Mouse (Mus musculus) cerebellum, postnatal 25 days (tissue): ENCODE results near the gene Tchp.

ENCODE experiments used
- DNase-seq, 2 experiments: peaks; one replicate each; pipeline ENCODE4 v3.0.0; 2021; ENCODE audit warnings: mixed read lengths in 2 of 2

The Tchp gene

GRCm38 (mm10) chr5:114698044-114698746, 9.4 kb upstream of the Tchp start:
- peak; percentile 94 to 95 for DNase-seq

DNA sequence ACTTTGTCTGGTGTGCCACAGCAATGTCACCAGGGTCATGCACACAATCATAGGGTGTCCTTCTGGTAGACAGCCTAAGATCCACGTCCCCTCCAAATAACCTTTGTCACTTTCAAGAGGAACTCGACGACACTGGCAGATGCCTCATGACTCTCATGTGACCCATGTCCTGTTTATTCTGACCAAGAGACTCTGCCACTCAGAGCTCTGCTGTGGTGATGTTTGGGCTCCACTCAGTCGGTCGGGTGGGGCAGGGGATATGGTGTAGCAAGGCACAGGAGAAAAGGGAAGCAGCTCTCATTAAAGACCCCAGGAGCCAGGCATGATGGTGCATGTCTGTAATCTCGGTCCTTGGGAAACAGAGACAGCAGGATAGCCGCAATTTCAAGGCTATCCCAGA, 8.5 kb upstream of the Tchp start:
- DNase-seq = no peak

DNA sequence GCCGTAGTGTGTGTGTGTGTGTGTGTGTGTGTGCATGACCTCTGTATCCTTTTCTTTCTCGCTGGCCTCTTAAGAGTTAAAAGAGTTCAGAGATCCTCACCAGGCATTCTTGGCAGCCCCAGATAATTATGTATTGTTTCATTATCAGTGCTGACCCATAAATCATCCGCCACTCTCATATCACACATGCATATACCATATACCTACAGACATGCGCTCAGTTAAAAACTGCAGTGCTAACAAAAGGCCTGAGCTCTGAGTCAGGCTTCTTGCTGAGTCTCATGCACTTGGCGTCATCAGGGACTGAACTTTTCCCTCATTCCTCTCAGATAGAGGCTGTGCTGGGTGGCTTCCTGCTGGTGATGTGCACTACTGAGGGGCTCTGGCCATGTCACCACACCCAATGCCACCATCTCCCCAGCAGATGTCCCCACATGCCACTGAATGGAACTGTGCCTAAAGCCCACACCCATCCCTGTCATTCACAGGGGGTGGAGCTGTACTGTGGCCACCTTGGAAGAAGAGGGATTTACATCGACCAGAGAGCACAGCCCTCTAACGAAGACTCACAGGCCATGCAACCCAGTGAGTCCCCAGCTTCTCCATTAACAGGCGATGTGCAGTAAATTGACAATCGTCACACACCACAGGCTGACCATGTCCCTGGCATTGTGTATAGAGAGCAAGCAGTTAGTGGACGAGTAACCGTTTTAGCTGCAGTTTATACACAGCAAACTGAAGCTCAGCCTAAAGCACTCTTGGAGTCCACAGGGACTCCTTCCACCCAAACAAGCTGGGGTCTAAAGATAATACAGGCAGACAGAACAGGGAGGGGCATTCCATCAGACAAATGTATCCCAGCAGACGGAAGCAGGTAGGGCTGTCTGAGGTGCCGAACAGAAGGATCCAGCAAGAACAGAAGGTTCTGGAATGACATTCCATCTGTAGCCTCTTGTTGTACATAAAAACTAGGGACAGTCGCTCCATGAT, 4.9 kb upstream of the Tchp start:
- peak; percentile 29 to 62 for DNase-seq

- DNase-seq = peak; percentile 64 to 75
Measured at GRCm38 (mm10) chr5:114708491-114708890, 931 bp downstream of the Tchp start.

DNA sequence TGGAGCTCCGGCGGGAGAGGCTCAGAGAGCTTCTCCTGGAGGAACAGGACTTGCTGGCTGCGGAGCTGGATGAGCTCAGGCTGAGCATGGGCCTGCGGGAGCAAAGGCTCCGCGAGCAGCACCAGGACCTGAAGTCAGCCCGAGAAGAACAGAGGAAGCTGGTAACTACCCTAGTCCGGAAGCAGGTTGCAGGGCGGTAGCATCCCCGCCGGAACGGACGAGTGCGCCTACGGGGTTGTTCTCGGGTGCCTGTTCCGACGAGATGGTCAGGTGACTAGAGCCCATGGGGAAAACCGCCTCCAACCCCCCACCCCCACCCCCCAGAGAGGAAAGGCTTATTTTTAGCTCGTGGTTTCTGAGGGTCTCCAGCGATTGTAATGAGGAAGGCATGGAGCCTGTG, 1.8 kb downstream of the Tchp start:
- no peak for DNase-seq

DNA sequence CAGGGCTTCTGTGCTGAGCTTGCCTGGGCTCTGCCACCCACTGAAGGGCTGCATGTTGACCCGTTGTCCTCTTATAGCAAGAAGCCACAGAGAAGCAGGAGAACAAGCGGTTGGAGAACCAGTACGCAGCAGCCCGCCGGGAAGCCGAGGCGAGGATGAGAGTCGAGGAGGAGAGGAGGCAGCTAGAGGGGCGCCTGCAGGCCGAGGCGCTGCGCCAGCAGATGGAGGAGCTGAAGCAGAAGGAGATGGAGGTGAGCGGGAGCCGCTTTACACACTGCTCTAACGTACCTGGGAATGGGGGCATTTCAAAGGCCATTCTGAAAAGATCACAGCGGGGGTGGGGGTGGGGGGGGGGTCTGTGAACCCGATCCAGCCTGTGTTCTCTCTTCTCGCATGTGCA, 7.0 kb downstream of the Tchp start:
- peak in 1 of 2 experiments; percentile 27 for DNase-seq

GRCm38 (mm10) chr5:114717292-114717691, 9.7 kb downstream of the Tchp start:
- DNase-seq = peak in 1 of 2 experiments; percentile 29

DNA sequence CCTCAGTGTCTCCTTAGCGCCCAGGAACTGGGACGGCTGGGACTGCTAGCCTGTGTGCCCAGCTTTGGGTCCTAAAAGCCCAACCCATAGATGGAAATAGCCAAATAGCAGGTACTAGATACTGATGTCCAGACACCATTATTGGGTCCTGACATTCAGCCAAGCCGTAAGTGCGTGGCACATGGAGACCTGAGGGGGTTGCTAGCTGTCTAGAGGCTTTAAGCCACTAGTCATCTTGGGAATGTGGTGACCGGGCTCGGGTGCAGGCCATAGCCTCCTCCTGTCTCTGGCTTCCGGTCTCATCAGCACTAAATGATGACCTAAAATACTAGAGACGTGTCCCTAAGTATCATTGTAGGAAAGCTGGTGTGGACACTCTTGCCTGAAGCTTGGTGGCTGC, 10.4 kb downstream of the Tchp start:
- no peak for DNase-seq

- peak; percentile 92 to 94 for DNase-seq
Measured at GRCm38 (mm10) chr5:114718483-114718882, 10.9 kb downstream of the Tchp start.

- peak; percentile 57 to 81 for DNase-seq
Measured at GRCm38 (mm10) chr5:114719003-114719927, 11.7 kb downstream of the Tchp start.

- DNase-seq = peak; percentile 46 to 58
Measured at GRCm38 (mm10) chr5:114719928-114720270, 12.3 kb downstream of the Tchp start.

DNA sequence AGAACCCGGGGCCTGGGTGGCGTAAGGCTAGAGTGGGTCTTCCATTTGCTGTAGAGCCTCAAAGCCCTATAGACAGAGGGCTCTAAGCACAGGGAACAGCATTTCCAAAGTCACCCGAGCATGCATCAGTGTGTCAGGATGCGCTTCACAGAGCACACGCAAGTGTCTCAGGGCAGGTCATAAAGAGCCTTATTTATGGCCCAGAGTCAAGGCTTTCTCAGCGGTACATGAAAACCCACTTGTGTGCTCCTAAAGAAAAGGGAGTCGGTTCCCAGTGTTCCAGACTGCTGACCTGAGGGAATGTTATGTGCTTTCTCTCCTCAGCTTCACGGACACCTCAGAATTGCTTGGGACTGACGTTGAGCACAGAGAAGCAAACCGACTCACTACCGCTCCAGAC, 13.2 kb downstream of the Tchp start:
- DNase-seq = no peak

- no peak for DNase-seq
Measured at GRCm38 (mm10) chr5:114721969-114722368, 14.4 kb downstream of the Tchp start.

DNA sequence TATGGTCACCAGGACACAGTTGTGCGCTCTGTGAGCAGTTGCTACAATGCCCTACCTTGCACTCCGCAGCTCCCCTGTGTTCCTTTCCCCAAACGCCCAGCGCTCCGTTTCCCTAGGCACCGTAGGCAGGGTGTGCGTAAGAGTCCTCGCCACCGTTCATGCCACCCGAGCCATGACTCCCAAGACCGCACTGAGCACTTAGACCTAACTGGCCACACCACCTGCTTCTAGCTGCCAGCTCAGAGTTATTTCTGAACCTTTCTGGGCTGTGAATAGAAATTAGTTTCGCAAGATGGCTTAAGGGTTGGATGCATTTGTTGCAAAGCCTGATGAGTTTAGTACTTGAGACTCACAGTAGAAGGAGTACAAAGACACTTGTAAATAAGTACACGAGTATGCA, 15.3 kb downstream of the Tchp start:
- no peak for DNase-seq

DNA sequence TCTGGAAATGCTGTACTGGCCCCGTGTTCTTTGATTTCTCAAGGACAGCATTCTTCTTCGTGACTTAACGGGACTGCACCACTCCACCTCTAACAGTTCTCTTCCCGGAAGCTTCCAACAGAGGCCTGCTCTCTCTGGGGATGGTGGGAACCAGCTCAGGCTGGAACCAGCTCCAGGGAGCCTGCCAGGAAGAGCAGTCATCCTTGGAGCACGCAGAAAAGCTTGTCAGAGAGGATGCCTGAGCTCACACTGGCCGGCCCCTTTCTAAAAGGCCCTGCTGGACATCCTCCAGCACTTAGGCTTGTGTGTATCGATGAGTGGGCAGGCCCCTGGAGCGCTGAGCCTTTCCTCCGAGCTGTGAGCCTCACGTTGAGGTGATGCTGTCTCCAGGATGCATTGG, 20.6 kb downstream of the Tchp start:
- DNase-seq = peak; percentile 29 to 30

GRCm38 (mm10) chr5:114730129-114730528, 22.6 kb downstream of the Tchp start:
- no peak for DNase-seq

DNA sequence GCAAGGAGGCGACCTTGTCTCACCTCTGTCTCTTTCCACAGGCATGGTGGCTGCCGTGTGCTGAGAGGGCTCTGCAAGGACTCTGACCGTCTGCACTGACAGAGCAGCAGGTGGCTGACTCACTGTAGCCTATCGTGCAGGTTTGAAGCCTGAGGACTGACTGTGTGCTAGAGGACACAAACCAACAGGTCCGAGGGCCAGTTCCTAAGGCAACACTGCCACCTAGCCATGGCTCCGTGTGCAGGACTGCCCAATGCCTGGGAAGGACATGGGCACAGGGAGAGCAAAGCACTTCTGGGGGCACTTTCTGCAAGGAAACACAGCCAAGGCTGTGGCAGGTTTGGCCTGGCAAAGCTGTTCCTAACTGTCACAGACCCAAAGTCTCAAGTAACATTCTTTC, 23.9 kb downstream of the Tchp start:
- peak in 1 of 2 experiments; percentile 33 for DNase-seq

- peak; percentile 49 to 61 for DNase-seq
Measured at GRCm38 (mm10) chr5:114731969-114732368, 24.4 kb downstream of the Tchp start.

- DNase-seq = no peak
Measured at GRCm38 (mm10) chr5:114733606-114734005, 26.0 kb downstream of the Tchp start.

DNA sequence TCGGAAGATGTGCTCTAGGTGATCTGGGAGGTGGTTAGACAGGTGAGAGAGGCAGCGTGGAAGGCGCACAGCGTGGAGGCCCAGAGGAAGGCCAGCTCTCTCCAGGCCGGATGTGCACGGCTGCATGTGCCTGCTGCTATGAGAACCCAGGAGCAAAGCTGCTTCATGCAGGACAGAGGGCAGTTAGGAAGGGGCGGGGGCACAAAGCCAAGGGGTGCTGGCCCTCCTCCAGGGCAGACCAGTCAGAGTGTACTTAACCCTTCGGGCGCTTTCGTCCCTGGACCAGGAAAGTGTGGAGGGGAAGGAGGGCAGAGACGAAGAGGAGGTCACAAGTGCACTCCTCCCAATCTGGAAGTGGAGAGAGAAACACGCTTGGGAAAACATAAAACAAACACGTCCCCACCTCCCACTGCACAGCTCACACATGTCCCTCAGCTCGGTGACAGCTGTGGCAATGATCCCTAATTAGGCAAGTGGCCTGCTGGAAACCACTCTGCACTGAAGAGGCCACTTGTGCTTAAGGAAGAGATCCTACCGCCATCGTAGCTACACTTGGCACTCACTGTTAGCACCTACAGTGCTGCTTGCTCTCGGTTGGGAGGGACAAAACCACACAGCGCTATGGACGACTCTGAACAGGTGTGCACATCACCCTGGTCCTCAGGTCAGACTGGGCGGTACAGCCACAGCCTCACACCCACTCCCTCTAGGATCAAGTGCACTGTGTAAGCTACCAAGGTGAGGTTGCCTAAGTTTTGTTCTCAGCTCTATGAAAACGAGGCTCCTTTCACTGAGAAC, 29.7 kb downstream of the Tchp start:
- DNase-seq = peak; percentile 59 to 74

GRCm38 (mm10) chr5:114738707-114739241, 31.2 kb downstream of the Tchp start:
- peak; percentile 71 to 76 for DNase-seq

DNA sequence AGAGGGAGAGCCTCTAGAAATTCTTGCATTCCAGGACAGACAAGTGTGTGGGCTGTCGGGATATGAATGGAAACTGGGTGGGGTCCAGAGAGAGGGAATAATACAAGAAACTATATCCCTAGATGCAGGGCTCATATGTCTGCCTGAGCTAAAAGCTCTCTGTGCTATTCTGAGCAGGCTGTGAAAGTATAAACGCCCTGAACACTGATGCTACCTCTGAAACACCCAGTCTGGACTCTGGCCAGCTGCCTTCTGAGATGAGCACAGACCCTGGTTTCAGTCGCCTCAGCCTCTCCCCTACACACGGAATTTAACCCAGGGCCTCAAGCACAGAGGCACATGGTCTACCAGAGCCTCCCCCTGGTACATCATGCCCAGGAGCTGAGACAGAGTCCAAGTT, 33.0 kb downstream of the Tchp start:
- DNase-seq = peak in 1 of 2 experiments; percentile 58
